Mouse (Mus musculus) bone marrow, adult 2 months (tissue): Measurements from ENCODE around the gene Ncoa6. TPM values are rescaled to one million over a fixed set of nuclear protein-coding genes. Genes with fewer than 3 reads are reported as not detected.
A peak's percentile ranks its signal among the peaks of the same experiment; 100 is the strongest.

Source experiments
- H3K27ac ChIP-seq: fragments of 200-500 bp; 2 replicates; pipeline ENCODE4 v1.5.1; 2012; ENCODE audit warnings: low read depth, mild to moderate bottlenecking, control low read depth, inconsistent platforms, low read length; ENCODE audit not compliant: control insufficient read depth, poor library complexity, insufficient read depth
- H3K4me1 ChIP-seq: fragments of 200-500 bp; 2 replicates; pipeline ENCODE4 v1.6.1; 2011; ENCODE audit warnings: low read length; ENCODE audit not compliant: control insufficient read depth, insufficient read depth
- H3K4me3 ChIP-seq: fragments of 200-500 bp; replicated peaks from 2 replicates; pipeline ENCODE3; 2011; ENCODE audit warnings: mild to moderate bottlenecking, low read depth, low read length, control low read depth; ENCODE audit not compliant: control insufficient read depth
- CTCF ChIP-seq: fragments of 200-500 bp; IDR thresholded peaks from 2 replicates; pipeline ENCODE4 v1.5.1; 2011; ENCODE audit warnings: low read length, control low read depth; ENCODE audit not compliant: control insufficient read depth, insufficient read depth
- POLR2A ChIP-seq: fragments of 200-500 bp; IDR thresholded peaks from 2 replicates; pipeline ENCODE4 v1.6.1; 2011; ENCODE audit warnings: low read depth, mild to moderate bottlenecking, control low read depth, low read length, borderline replicate concordance; ENCODE audit not compliant: control insufficient read depth
- WGBS: fragments of 180-500 bp; shearing (Covaris S2); methylation state at CpG from one replicate; pipeline ENCODE4 v1.1.7; 2018; 5-methylcytosine and 5-hydroxymethylcytosine counted together
- polyA plus RNA-seq: library from polyadenylated mRNA; stranded (reverse); fragments of >200 nt; gene quantifications from 2 replicates; pipeline ENCODE4 v1.2.4, GENCODE M21; 2011; ENCODE audit warnings: low replicate concordance; ENCODE audit not compliant: missing spikeins, insufficient read depth, insufficient read length

Ncoa6 gene
- polyA plus RNA-seq, 1 experiment, result 35.1 TPM

DNA sequence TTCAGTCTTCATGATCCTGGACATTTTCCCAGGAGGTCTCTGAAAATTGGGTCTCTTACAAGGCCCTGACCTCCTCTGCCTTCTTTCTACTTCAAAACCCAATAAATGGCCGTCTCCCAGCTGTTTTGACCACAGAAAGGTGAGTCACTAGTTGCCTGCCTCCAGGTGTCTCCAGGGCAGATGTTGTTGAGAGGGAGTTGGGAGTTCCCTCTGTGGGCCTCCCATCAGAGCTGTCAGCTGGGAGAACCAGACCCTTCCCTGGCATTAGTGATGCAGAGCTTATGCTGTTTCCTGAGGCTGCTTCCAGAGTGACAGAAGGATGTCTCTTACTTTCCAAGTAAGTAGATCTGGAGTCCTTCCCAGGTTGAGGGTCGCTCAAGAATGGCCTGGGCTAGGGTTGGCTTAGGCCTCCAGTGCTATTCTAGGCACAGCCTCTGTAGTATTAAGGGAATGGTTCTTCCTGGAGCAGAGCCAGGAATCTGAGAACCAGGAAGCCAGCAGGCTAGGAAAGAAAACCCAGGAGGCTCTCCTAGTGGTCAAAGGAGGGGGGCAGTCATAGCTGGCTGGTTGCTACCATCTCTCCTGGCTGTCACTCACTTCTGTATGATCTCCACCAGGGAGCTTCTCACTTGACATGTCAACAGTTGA, 90.8 kb downstream of the Ncoa6 start:
- no peak overlapping the region for H3K27ac ChIP-seq
- TF ChIP-seq CTCF (no peak), POLR2A (no peak)
- H3K4me1 ChIP-seq, result no peaks in the 10 kb centered on the region; the same call in 1 of the 2 replicates
- peak overlapping the region; percentile 6 for H3K4me3 ChIP-seq
- WGBS, result 81% methylated on average over 2 of the region's 2 CpGs

DNA sequence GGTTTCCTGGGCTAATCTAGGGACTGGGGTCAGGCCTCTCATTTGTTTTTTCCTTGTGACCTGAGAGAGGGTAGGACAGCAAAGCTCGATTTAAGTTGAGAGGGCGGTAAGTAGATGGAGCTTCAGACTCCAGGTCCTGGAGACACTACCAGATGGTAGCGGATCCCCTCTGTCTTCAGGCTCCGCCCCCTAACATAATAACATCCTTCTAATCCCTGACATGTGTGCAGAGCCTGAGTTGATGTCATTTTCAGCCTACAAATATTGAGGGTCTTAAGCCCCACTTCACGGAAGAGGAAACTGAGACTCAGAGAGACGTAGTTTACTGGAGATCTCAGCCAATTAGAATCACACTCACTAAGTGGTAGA, 91.4 kb downstream of the Ncoa6 start:
- WGBS, result 31% methylated on average over 6 of the region's 6 CpGs
- no peaks in the 10 kb centered on the region; the same call in 1 of the 2 replicates for H3K4me1 ChIP-seq
- TF ChIP-seq POLR2A (no peak), CTCF (no peak)
- H3K4me3 ChIP-seq, result peak overlapping the region; percentile 61
- H3K27ac ChIP-seq, result peak overlapping the region; percentile 99

DNA sequence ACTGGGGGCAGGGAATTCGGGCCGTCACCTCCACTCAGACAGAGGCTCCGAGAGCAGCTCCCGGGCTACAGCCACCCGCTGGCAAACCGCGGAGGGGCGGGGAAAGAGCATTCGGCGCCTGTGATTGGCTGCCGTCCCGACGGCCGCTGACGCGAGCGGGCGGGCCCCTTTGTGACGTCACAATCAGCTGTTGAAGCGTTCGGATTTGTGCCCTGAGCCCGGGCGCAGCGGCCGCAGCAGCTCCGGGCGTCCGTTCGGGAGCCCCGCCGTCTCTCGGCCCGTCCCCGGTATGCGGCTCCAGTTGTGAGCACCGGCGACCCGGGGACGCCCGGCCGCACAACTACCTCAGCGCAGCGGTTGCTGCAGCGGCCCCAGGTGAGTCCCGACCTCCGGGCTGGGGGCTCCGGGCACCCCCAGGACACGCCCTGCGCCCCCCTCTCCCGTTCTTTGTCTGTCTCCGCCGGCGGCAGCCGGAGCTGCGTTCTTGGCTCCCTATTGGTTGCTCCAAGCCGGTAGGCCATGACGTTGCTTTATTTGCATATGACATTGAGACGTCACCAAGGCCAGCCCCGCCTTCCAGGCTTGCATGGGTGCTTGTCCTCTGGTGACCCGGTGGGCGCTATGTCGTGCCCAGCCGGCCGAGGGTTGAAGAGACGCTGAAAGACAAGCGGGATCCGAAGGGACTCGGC, 91.9 kb downstream of the Ncoa6 start:
- WGBS, result under 1% methylated on average over 68 of the region's 68 CpGs
- no peaks in the 10 kb centered on the region; the same call in 1 of the 2 replicates for H3K4me1 ChIP-seq
- H3K27ac ChIP-seq, result peak overlapping the region; percentile 99
- TF ChIP-seq POLR2A, result peak; percentile 51; the same call in 1 of the 2 replicates
- no peak for TF ChIP-seq CTCF
- peak overlapping the region; percentile 79 for H3K4me3 ChIP-seq

DNA sequence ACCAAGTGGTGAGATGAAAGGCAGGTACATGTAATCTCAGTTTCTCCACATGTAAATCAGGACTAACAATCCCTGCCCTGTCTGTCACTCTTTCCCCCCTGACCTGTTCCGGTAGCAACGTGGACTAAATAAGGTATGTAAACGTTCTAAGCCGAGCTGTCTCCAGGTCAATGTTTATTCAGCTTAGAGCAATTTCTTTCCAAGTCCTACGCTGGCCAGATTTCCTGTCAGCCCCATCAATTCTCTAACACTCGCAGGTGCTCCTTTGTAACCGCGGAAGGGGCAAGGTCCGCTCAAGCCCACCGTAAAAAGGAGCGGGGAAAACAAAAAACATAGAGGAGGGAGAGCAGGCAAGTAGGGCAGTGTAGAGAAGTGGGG, 92.6 kb downstream of the Ncoa6 start:
- H3K27ac ChIP-seq, result no peak overlapping the region
- WGBS, result 4% methylated on average over 11 of the region's 11 CpGs
- TF ChIP-seq CTCF (no peak), POLR2A (no peak)
- no peaks in the 10 kb centered on the region; the same call in 1 of the 2 replicates for H3K4me1 ChIP-seq
- H3K4me3 ChIP-seq, result peak overlapping the region; percentile 79

DNA sequence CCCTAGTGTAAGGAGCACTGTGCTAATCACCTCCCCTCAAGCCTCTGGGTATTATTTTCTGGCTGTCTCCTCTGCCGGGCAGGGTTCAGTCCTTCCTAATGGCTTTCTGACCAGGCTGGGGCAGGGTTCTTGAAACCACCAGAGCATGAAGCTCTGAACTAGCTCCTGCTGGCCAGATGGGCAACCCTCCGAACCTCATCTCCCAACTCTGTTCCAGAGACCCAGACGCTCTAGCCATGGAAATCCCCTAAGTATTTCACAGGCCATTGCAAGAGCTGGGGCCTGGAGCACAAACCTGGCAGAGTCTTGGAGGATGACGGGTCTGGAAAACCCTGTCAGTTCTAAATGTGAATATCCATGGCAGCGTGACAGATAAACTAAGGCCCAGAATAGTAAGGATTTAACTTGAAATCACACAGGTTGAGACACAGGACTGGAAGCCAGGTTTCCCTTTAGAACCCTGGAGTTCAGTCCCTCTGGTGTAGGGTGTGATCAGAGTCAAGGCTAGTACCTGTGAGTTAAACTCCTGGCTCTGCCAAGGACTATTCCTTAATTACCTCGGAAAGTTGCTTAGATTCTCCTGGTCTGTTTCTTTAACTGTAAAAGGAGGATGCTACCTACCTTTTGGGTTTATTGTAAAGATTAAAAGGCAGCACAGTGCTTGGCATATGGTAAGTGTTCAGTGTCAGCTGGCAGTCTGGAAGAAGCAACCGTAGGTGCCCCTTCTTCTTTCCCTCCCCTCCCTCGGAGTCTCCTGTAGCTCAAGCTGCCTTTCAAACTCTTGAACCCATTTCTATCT, 93.2 kb downstream of the Ncoa6 start, which contains the start of gene Trp53inp2:
Gene Trp53inp2, plus strand, starts transcription at position 799 of the 799 bp plus-strand sequence.
- TF ChIP-seq POLR2A, result no peak
- no peak for TF ChIP-seq CTCF

DNA sequence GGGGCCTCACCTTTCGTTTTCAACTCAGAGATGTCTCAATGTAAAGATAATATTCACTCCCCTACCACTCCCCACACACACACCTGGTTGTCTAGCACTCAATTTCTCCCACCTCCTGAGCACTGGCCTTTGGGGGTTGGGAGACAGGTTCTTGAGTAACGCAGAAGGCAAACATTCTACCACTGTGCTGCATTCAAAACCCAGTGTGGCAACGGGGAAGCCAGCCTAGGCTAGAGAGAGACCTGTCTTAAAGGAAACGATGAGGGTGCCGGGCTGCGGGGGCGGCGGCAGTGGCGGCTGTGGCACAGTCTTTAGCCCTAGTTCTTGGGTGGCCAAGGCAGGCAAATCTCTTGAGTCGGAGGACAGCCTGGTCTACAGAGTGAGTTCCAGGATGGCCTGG, 97.5 kb downstream of the Ncoa6 start:
- H3K27ac ChIP-seq, result no peak overlapping the region
- WGBS, result 86% methylated on average over 10 of the region's 10 CpGs
- no peak overlapping the region for H3K4me3 ChIP-seq
- TF ChIP-seq CTCF, result no peak
- TF ChIP-seq POLR2A, result no peak
- no peaks in the 10 kb centered on the region; the same call in 1 of the 2 replicates for H3K4me1 ChIP-seq

More for the DNA sequence above, 93.2 kb downstream of the Ncoa6 start, which contains the start of gene Trp53inp2:
- H3K27ac ChIP-seq, result peak within 1 kb of the TSS; percentile 99
- H3K4me3 ChIP-seq, result peak within 1 kb of the TSS; percentile 79
- 66% methylated on average over 8 of the region's 8 CpGs for WGBS
- no peaks in the 10 kb centered on the region for H3K4me1 ChIP-seq

DNA sequence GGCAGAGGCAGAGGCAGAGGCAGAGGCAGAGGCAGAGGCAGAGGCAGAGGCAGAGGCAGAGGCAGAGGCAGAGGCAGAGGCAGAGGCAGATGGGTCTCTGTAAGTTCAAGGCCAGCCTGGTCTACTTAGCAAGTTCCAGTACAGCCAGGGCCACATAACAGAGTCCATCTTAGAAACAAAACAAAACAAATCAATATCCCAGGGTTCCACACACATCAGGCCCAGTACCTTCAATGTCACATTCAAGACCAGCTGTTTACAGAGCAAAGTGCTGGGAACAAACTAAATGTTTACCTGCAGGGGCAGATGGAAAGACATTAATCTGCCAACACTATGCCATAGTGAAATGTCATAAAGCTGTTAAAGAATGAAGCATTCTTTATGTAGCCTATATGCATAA, 99.2 kb downstream of the Ncoa6 start:
- TF ChIP-seq CTCF, result no peak
- TF ChIP-seq POLR2A, result no peak
- H3K4me1 ChIP-seq, result no peaks in the 10 kb centered on the region; the same call in 1 of the 2 replicates

DNA sequence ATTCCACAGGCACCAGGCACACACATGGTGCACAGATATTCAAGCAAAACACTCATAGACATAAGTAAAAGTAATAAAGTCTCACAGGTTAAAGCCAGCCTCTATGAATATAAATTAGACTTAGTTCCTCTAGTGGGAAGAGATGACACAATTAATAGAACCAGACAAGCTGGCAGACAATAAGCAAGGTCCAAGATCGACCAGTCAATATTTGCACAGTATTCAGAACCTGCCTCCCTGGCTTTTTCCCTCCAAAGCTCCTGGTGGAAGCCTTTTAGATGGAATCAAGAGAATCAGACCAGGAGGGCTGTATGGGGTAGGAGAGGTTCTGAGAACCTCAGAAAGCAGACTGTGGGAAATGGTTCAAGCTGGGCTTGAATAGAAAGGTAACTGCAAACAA, 99.8 kb downstream of the Ncoa6 start:
- no peaks in the 10 kb centered on the region; the same call in 1 of the 2 replicates for H3K4me1 ChIP-seq
- TF ChIP-seq POLR2A (no peak), CTCF (no peak)
- no peak overlapping the region for H3K4me3 ChIP-seq
- H3K27ac ChIP-seq, result no peak overlapping the region
- WGBS, result 37% methylated on average over 1 of the region's 1 CpGs

More for the DNA sequence above, 99.2 kb downstream of the Ncoa6 start:
- H3K27ac ChIP-seq, result no peak overlapping the region
- H3K4me3 ChIP-seq, result no peak overlapping the region
